Mouse (Mus musculus): ENCODE results near the gene Ehd4. TPM values are rescaled to one million over a fixed set of nuclear protein-coding genes. Genes with fewer than 3 reads are reported as not detected.

The Ehd4 gene
- total RNA-seq, 2 experiments from 2014 or later, result 377 to 459 TPM

- no peak for DNase-seq (ENCODE audit: low spot score)
- intact Hi-C loops (cut with DNase I), result loop anchor here (2.0 kb wide), 1 partner anchor 17 kb away; no protein-coding TSS in a partner anchor
These were observed 103.0 kb downstream of the Ehd4 start for GRCm38 (mm10) chr2:120051405-120051804.

DNA sequence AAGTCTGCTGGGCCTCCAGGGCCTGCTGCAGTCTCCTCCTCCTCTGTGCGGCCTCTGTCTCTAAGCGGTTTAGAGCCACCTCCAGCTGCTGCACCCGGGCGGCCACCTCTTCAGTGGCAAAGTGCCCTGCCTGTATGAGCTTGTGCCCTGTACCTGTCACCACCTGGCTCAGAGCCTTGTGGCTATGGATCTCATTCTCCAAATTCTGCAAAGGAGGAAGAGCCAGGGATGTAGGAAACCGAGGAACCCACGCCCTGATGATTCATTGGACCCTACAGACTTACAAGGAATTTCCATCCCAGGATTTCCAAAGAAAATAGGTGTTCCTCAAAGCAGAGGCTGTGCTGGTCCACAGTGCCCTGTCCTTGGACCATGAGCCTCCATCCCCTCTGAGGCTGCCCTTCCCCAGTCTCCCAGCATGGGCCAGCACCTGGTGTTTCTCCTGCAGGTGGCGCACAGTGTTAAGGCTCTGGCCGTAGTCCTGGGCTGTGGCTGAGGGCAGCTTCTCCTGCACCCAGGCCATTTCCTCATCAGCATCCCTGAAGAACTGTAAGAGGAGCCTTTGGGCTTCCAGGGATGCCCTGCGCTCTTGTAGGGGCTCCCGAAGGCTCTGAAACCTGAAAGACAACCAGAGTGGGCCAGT lies 104.7 kb downstream of the Ehd4 start:
- intact Hi-C loops (cut with DNase I), result loop anchor here (2.0 kb wide), 1 partner anchor 19 kb away; no protein-coding TSS in a partner anchor
- DNase-seq (ENCODE audit: low spot score), result peak; percentile 30

GRCm38 (mm10) chr2:120048173-120048572 lies 106.2 kb downstream of the Ehd4 start:
- intact Hi-C loops (cut with DNase I), result no loop called here

DNA sequence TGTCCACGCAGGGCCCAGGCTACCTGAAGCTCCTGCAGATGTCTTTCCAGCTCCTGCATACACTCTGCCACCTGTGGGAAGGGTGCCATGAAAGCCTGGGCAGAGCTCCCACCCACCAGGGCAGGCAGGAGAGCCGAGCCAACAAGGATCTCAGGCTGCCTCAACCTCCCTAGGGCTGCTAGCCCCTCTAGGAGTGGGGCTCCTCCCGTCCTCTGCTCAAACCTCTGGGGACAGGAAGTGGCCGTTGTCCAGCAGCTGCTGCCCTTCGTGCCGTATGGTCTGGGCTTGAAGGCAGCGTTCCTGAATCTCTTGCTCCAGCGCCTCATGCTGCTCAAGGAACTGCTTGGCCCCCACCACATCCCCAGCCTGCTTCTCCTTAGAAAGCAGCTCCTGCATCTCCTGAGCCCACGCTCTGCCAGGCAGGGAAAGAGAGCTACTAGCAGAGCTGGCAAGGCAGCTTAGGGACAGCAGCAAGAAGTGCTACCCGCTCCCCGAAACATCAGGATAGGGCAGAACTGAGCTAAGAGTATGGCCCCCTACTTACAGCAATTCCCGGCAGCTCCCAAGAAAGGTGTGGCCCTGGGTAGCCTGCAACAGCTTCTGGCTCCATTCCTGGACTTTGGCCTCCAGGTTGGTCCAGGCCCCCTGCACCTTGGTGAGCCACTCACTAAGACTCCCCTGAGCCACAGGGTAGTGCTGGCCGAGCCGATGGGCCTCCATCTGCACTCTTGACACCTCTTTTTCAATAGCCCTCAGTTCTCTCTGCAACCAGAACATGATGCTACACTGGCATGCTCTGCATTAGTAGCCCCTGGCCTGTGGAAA lies 107.7 kb downstream of the Ehd4 start:
- no peak for DNase-seq (ENCODE audit: low spot score)
- intact Hi-C loops (cut with DNase I), result no loop called here

More at GRCm38 (mm10) chr2:120048173-120048572, 106.2 kb downstream of the Ehd4 start:
- DNase-seq (ENCODE audit: low spot score), result no peak

DNA sequence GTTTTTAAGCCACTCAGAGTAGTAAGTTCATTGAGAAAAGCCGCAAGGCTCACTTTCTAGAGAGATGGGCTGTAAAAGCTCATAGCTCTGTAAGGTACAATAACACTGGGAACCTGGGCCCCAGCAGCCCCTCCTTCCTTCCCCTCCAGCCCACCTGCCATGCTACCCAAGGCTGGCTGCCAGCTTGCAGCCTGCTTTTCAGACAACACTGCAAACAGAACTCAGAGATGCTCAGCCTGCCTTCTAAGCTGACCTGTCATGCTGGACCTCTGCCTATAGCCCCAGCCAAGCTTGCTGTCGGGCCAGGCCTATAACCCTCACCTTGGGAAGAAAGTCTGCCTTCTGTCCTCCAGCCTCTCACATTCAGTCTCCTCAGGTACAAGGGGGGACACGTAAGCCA lies 109.7 kb downstream of the Ehd4 start:
- no peak for DNase-seq (ENCODE audit: low spot score)
- intact Hi-C loops (cut with DNase I), result no loop called here

GRCm38 (mm10) chr2:120044101-120044603 lies 110.3 kb downstream of the Ehd4 start:
- DNase-seq (ENCODE audit: low spot score), result no peak
- intact Hi-C loops (cut with DNase I), result no loop called here

GRCm38 (mm10) chr2:120040991-120041390 lies 113.4 kb downstream of the Ehd4 start:
- no peak for DNase-seq (ENCODE audit: low spot score)
- intact Hi-C loops (cut with DNase I), result no loop called here

Other genes with a start within 250 kb of the Ehd4 start
- 1 to 10 TPM; 8.4 to 9.1 TPM for gene Mapkbp1, start 181.9 kb downstream of the Ehd4 start, total RNA-seq (2021)
- gene Jmjd7, start 127.1 kb downstream of the Ehd4 start, total RNA-seq (2021), result 1 to 10 TPM; 7.1 to 9.1 TPM
- gene Gm28042, start 127.1 kb downstream of the Ehd4 start, total RNA-seq (2021), result under 1 TPM; 0.81 TPM
- gene Pla2g4b, start 121.2 kb downstream of the Ehd4 start, total RNA-seq (2021), result 1 to 10 TPM; 1.7 to 2.8 TPM
- 1 to 10 TPM; 3.6 to 4.0 TPM for gene Pla2g4e, start 90.7 kb upstream of the Ehd4 start, total RNA-seq (2021)
- gene Pla2g4d, start 134.6 kb upstream of the Ehd4 start, total RNA-seq (2021), result not detected
- not detected for gene Pla2g4f, start 159.6 kb upstream of the Ehd4 start, total RNA-seq (2021)
- 10 to 100 TPM; 27.0 to 37.8 TPM for gene Vps39, start 198.5 kb upstream of the Ehd4 start, total RNA-seq (2021)
- gene Ganc, start 249.3 kb upstream of the Ehd4 start, total RNA-seq (2021), result 10 to 100 TPM; 23.1 to 25.2 TPM
- 10 to 100 TPM; 16.3 to 17.5 TPM for gene Tmem87a, start 249.5 kb upstream of the Ehd4 start, total RNA-seq (2021)